Mouse (Mus musculus) layer of hippocampus, postnatal 10 days (tissue): ENCODE data around the gene Usp26. TPM values are rescaled to one million over a fixed set of nuclear protein-coding genes. Genes with fewer than 3 reads are reported as not detected.
A peak's percentile ranks its signal among the peaks of the same experiment; 100 is the strongest.

Source experiments
- DNase-seq, 2 experiments: peaks; one replicate each; pipeline ENCODE4 v3.0.0; 2021; ENCODE audit warnings: low spot score in 2 of 2
- long read RNA-seq: library from polyadenylated mRNA; stranded (forward); transcript quantifications from one replicate; pipeline ENCODE4 v2.0.0, GENCODE M21; 2023
- total RNA-seq, 2 experiments: library from RNA; stranded (reverse); gene quantifications; 2 replicates each; pipeline ENCODE4 v1.2.3; 2021

The Usp26 gene
- not detected for total RNA-seq
- long read RNA-seq: 0 reads

GRCm38 (mm10) chrX:51801133-51801532 is at the start of gene Usp26:
Gene Usp26, minus strand, starts transcription at chrX:51801233.
- no peak for DNase-seq

GRCm38 (mm10) chrX:51814466-51815247 is 13.6 kb upstream of the Usp26 start:
- no peak for DNase-seq

- peak; percentile 4 to 13 for DNase-seq
Measured at GRCm38 (mm10) chrX:51767457-51767856, 33.6 kb downstream of the Usp26 start.

- peak; percentile 39 to 58 for DNase-seq
Measured at GRCm38 (mm10) chrX:51736450-51736849, 64.6 kb downstream of the Usp26 start.

- DNase-seq: no peak
Measured at GRCm38 (mm10) chrX:51714086-51714745, 86.8 kb downstream of the Usp26 start.

- DNase-seq: no peak
Measured at GRCm38 (mm10) chrX:51712996-51713395, 88.0 kb downstream of the Usp26 start.

Other genes starting within 250 kb of the Usp26 start
- 10 to 100 TPM; 50.2 to 56.8 TPM for gene Hs6st2, start 119.4 kb downstream of the Usp26 start, total RNA-seq
- not detected for gene 1700080O16Rik, start 171.5 kb upstream of the Usp26 start, total RNA-seq